In genomic region chr16:5089021-5089420, GRCm38 (mm10) we compare ENCODE assay signal across 18 mouse cellular contexts. TPM values are rescaled to one million over a fixed set of nuclear protein-coding genes. Genes with fewer than 3 reads are reported as not detected.
"Had no signal": no experiment of that assay in that cellular context is flagged by ENCODE, and none has a peak within 500 bp of the region (broad histone marks: within the 10 kb centered on the region; RNA-seq: fewer than 3 reads in every experiment).

No protein-coding gene starts in this region.

- H3K9me3 ChIP-seq: lung, embryonic 15.5 days; midbrain, embryonic 10.5 days; midbrain, embryonic 12.5 days; midbrain, embryonic 15.5 days; neural tube, embryonic 12.5 days; stomach, embryonic 15.5 days had no signal

- H3K27me3 ChIP-seq: lung, embryonic 15.5 days; midbrain, embryonic 12.5 days; midbrain, embryonic 15.5 days; neural tube, embryonic 12.5 days; stomach, embryonic 15.5 days had no signal

- H3K27ac ChIP-seq: lung, embryonic 15.5 days; midbrain, embryonic 10.5 days; midbrain, embryonic 12.5 days; midbrain, embryonic 15.5 days; neural tube, embryonic 12.5 days; stomach, embryonic 15.5 days; stomach, postnatal 0 days had no signal

- DNase-seq: liver, postnatal 0 days; lung, adult 2 months; lung, postnatal 14 days; lung, postnatal 4 days; right cerebral cortex, postnatal 14 days; thymus, adult 2 months; thymus, postnatal 25 days; thymus, postnatal 4 days had no signal

- H3K4me1 ChIP-seq: lung, embryonic 15.5 days; midbrain, embryonic 10.5 days; midbrain, embryonic 12.5 days; midbrain, embryonic 15.5 days; neural tube, embryonic 12.5 days; stomach, embryonic 15.5 days had no signal

- H3K9ac ChIP-seq: liver, postnatal 0 days; lung, embryonic 15.5 days; midbrain, embryonic 12.5 days; midbrain, embryonic 15.5 days; neural tube, embryonic 12.5 days; stomach, embryonic 15.5 days had no signal

- H3K4me3 ChIP-seq: lung, embryonic 15.5 days; midbrain, embryonic 10.5 days; midbrain, embryonic 12.5 days; midbrain, embryonic 15.5 days; neural tube, embryonic 12.5 days; stomach, embryonic 15.5 days had no signal

RNA-seq across cellular contexts. Expression of gene Ppl, which starts 43.2 kb away (rescaled TPM):
- total RNA-seq: megakaryocyte, adult 5-6 weeks; megakaryocyte-erythroid progenitor cell, adult 5-6 weeks had no signal

RNA-seq across cellular contexts. Expression of gene Sec14l5, which starts 57.9 kb away (rescaled TPM):
- total RNA-seq: megakaryocyte, adult 5-6 weeks; megakaryocyte-erythroid progenitor cell, adult 5-6 weeks; monocyte, adult 5-6 weeks had no signal
